Comparison of ENCODE assay signal across 5 mouse cellular contexts in the genomic region with DNA sequence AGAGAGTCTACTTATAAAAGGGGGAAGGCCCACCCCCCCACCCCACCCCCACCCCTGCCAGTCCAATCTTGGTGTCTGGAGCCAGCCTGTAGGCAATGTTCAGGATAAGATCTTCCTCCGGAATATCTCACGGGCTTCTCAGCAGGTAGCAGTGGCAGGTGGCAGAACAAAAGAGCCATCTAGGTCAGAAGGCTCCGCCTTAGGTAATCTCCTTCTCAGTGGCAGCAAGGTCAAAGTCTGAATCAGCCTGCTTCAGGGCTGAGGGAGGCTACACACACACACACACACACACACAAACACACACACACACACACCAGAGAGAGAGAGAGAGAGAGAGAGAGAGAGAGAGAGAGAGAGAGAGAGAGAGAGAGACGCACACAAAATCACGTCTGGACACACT.
DNase-seq lines count a peak whose midpoint lies in the region; ATAC-seq and TF ChIP-seq lines count a peak whose summit lies in the region.
"Not testable (repeated sequence)": the region's sequence is repeated elsewhere in the genome, so short reads cannot be mapped to it uniquely, and the experiment has no call there.

No protein-coding gene starts in this region.

- peak; percentile 73 for ATAC-seq in intestine, embryonic 16.5 days

- not testable (repeated sequence) for H3K27me3 ChIP-seq in ES-Bruce4 (ENCODE audit: control insufficient read depth, insufficient read depth, low read length, poor library complexity, severe bottlenecking); intestine, embryonic 16.5 days (replicated peaks; ENCODE audit: control insufficient read depth, insufficient read depth, low read length)

- in situ Hi-C loops in ES-E14 (cut with MboI; ENCODE audit: low sequenced_read_pairs in 2 of 2, unreplicated experiment in 2 of 2): not testable (repeated sequence)

- H3K4me3 ChIP-seq in ES-Bruce4 (ENCODE audit: low read depth, low read length); ES-E14 (ENCODE audit: insufficient read depth in 1 of 2, low read depth in 1 of 2, low read length in 2 of 2, poor library complexity in 1 of 2, severe bottlenecking in 1 of 2); intestine, embryonic 16.5 days (ENCODE audit: low read length): not testable (repeated sequence)

- not testable (repeated sequence) for H3K9me3 ChIP-seq in ES-Bruce4 (replicated peaks; ENCODE audit: control insufficient read depth, insufficient read depth, low read length, poor library complexity, severe bottlenecking); ES-E14 (ENCODE audit: control insufficient read depth, insufficient read depth, low read depth, low read length); intestine, embryonic 16.5 days (ENCODE audit: control insufficient read depth, low read length)

- 57% methylated on average over 5 of the region's 5 CpGs for WGBS in intestine, embryonic 16.5 days

- H3K4me1 ChIP-seq in ES-Bruce4 (ENCODE audit: control insufficient read depth, insufficient read depth, low read length); ES-E14 (ENCODE audit: control insufficient read depth in 2 of 2, insufficient read depth in 2 of 2, low read length in 2 of 2, poor library complexity in 1 of 2); intestine, embryonic 16.5 days (ENCODE audit: control insufficient read depth, insufficient read depth, low read length): not testable (repeated sequence)

- not testable (repeated sequence) for H3K9ac ChIP-seq in ES-Bruce4 (ENCODE audit: low read depth, poor library complexity, severe bottlenecking); ES-E14 (ENCODE audit: insufficient read depth, low read depth, low read length, poor library complexity, severe bottlenecking); intestine, embryonic 16.5 days (ENCODE audit: low read depth, low read length)

- TF ChIP-seq EP300 in ES-Bruce4 (IDR thresholded peaks at IDR 0.05; ENCODE audit: insufficient read depth, low read depth, low read length): 0 out of 2 replicates have a peak, but pooled peaks have one; percentile 26

- TF ChIP-seq POLR2A in ES-Bruce4 (IDR thresholded peaks at IDR 0.05; ENCODE audit: insufficient read depth, low read length): not testable (repeated sequence)

- not testable (repeated sequence) for H3K36me3 ChIP-seq in ES-Bruce4 (ENCODE audit: control insufficient read depth, insufficient read depth, low read length, poor library complexity, severe bottlenecking); ES-E14 (ENCODE audit: control insufficient read depth, insufficient read depth, low read length, poor library complexity, severe bottlenecking); intestine, embryonic 16.5 days (ENCODE audit: control insufficient read depth, insufficient read depth, low read length)

- TF ChIP-seq CTCF in ES-Bruce4 (IDR thresholded peaks at IDR 0.05; ENCODE audit: low read depth, low read length): not testable (repeated sequence)

- not testable (repeated sequence) for H3K4me2 ChIP-seq in intestine, embryonic 16.5 days (ENCODE audit: low read depth, low read length)

- H3K27ac ChIP-seq in ES-Bruce4 (ENCODE audit: insufficient read depth, low read length); ES-E14 (ENCODE audit: insufficient read depth, low read depth, low read length, poor library complexity, severe bottlenecking); intestine, embryonic 16.5 days (ENCODE audit: low read length): not testable (repeated sequence)

- DNase-seq in ES-E14 (ENCODE audit: low read depth, low spot score): peak; percentile 9
- peak; percentile 43 for DNase-seq in ZHBTc4 (ENCODE audit: low read depth, low spot score)
- DNase-seq in retina, postnatal 1 day: peak; percentile 4
